Mouse (Mus musculus): ENCODE data around the gene Six1. TPM values are rescaled to one million over a fixed set of nuclear protein-coding genes. Genes with fewer than 3 reads are reported as not detected.
A peak's percentile ranks its signal among the peaks of the same experiment; 100 is the strongest.
"Not testable (repeated sequence)": the region's sequence is repeated elsewhere in the genome, so short reads cannot be mapped to it uniquely, and the experiment has no call there.

Gene Six1
- polyA plus RNA-seq (2012; rRNA removed) = 0.51 and 0.58 TPM in 2 replicates

- Histone ChIP-seq H3K27ac (ENCODE audit: control insufficient read depth, insufficient read depth, low read depth, low read length) (no peak within 1 kb of the TSS), H3K4me1 (ENCODE audit: control insufficient read depth, insufficient read depth, low read length) (peaks cover 2% of the 10 kb centered on the region), H3K27me3 (ENCODE audit: control insufficient read depth, insufficient read depth, low read length) (peaks cover 2% of the 10 kb centered on the region), H3K36me3 (ENCODE audit: control insufficient read depth, insufficient read depth, low read length) (no peaks in the 10 kb centered on the region), H3K4me3 (ENCODE audit: control insufficient read depth, low read depth, low read length) (peak within 1 kb of the TSS; percentile 61)
- TF ChIP-seq POLR2A (IDR thresholded peaks at IDR 0.05; ENCODE audit: control insufficient read depth, low read depth, low read length) = no peak
- TF ChIP-seq CTCF (IDR thresholded peaks at IDR 0.05; ENCODE audit: control insufficient read depth, insufficient read depth, insufficient replicate concordance, low read depth, low read length) = no peak
These were observed at the start of gene Six1 for GRCm38 (mm10) chr12:73053668-73054241. Gene Six1, minus strand, starts transcription at chr12:73053887.

GRCm38 (mm10) chr12:73098593-73098992 is 44.9 kb upstream of the Six1 start:
- Histone ChIP-seq H3K36me3 (ENCODE audit: control insufficient read depth, insufficient read depth, low read length) (no peaks in the 10 kb centered on the region), H3K4me1 (ENCODE audit: control insufficient read depth, insufficient read depth, low read length) (peaks cover 2% of the 10 kb centered on the region), H3K4me3 (ENCODE audit: control insufficient read depth, low read depth, low read length) (no peak overlapping the region), H3K27ac (ENCODE audit: control insufficient read depth, insufficient read depth, low read depth, low read length) (no peak overlapping the region), H3K27me3 (ENCODE audit: control insufficient read depth, insufficient read depth, low read length) (no peaks in the 10 kb centered on the region)
- no peak for TF ChIP-seq POLR2A (IDR thresholded peaks at IDR 0.05; ENCODE audit: control insufficient read depth, low read depth, low read length)
- TF ChIP-seq CTCF (IDR thresholded peaks at IDR 0.05; ENCODE audit: control insufficient read depth, insufficient read depth, insufficient replicate concordance, low read depth, low read length) = no peak

GRCm38 (mm10) chr12:73096177-73096576 is 42.5 kb upstream of the Six1 start:
- H3K4me1 ChIP-seq (ENCODE audit: control insufficient read depth, insufficient read depth, low read length); H3K4me3 ChIP-seq (ENCODE audit: control insufficient read depth, low read depth, low read length); H3K27ac ChIP-seq (ENCODE audit: control insufficient read depth, insufficient read depth, low read depth, low read length); H3K27me3 ChIP-seq (ENCODE audit: control insufficient read depth, insufficient read depth, low read length); H3K36me3 ChIP-seq (ENCODE audit: control insufficient read depth, insufficient read depth, low read length): not testable (repeated sequence)

GRCm38 (mm10) chr12:73094605-73095004 is 40.9 kb upstream of the Six1 start:
- Histone ChIP-seq H3K27ac (ENCODE audit: control insufficient read depth, insufficient read depth, low read depth, low read length) (no peak overlapping the region), H3K27me3 (ENCODE audit: control insufficient read depth, insufficient read depth, low read length) (no peaks in the 10 kb centered on the region)

GRCm38 (mm10) chr12:73094189-73094588 is 40.5 kb upstream of the Six1 start:
- H3K27ac ChIP-seq (ENCODE audit: control insufficient read depth, insufficient read depth, low read depth, low read length) = no peak overlapping the region
- TF ChIP-seq POLR2A (IDR thresholded peaks at IDR 0.05; ENCODE audit: control insufficient read depth, low read depth, low read length) (no peak), CTCF (IDR thresholded peaks at IDR 0.05; ENCODE audit: control insufficient read depth, insufficient read depth, insufficient replicate concordance, low read depth, low read length) (no peak)
- no peaks in the 10 kb centered on the region for H3K4me1 ChIP-seq (ENCODE audit: control insufficient read depth, insufficient read depth, low read length)
- no peak overlapping the region for H3K4me3 ChIP-seq (ENCODE audit: control insufficient read depth, low read depth, low read length)
- no peaks in the 10 kb centered on the region for H3K36me3 ChIP-seq (ENCODE audit: control insufficient read depth, insufficient read depth, low read length)
- no peaks in the 10 kb centered on the region for H3K27me3 ChIP-seq (ENCODE audit: control insufficient read depth, insufficient read depth, low read length)

More at GRCm38 (mm10) chr12:73094605-73095004, 40.9 kb upstream of the Six1 start:
- TF ChIP-seq POLR2A (IDR thresholded peaks at IDR 0.05; ENCODE audit: control insufficient read depth, low read depth, low read length) (no peak), CTCF (IDR thresholded peaks at IDR 0.05; ENCODE audit: control insufficient read depth, insufficient read depth, insufficient replicate concordance, low read depth, low read length) (no peak)
- Histone ChIP-seq H3K4me1 (ENCODE audit: control insufficient read depth, insufficient read depth, low read length) (no peaks in the 10 kb centered on the region), H3K4me3 (ENCODE audit: control insufficient read depth, low read depth, low read length) (no peak overlapping the region), H3K36me3 (ENCODE audit: control insufficient read depth, insufficient read depth, low read length) (no peaks in the 10 kb centered on the region)

- H3K27me3 ChIP-seq (ENCODE audit: control insufficient read depth, insufficient read depth, low read length) = no peaks in the 10 kb centered on the region
- TF ChIP-seq POLR2A (IDR thresholded peaks at IDR 0.05; ENCODE audit: control insufficient read depth, low read depth, low read length) (no peak), CTCF (IDR thresholded peaks at IDR 0.05; ENCODE audit: control insufficient read depth, insufficient read depth, insufficient replicate concordance, low read depth, low read length) (no peak)
- no peak overlapping the region for H3K27ac ChIP-seq (ENCODE audit: control insufficient read depth, insufficient read depth, low read depth, low read length)
- no peak overlapping the region for H3K4me3 ChIP-seq (ENCODE audit: control insufficient read depth, low read depth, low read length)
- H3K4me1 ChIP-seq (ENCODE audit: control insufficient read depth, insufficient read depth, low read length) = no peaks in the 10 kb centered on the region
- H3K36me3 ChIP-seq (ENCODE audit: control insufficient read depth, insufficient read depth, low read length) = no peaks in the 10 kb centered on the region
These were observed 37.1 kb upstream of the Six1 start for GRCm38 (mm10) chr12:73090672-73091335.

GRCm38 (mm10) chr12:73088911-73089310 is 35.2 kb upstream of the Six1 start:
- H3K27ac ChIP-seq (ENCODE audit: control insufficient read depth, insufficient read depth, low read depth, low read length) = no peak overlapping the region
- H3K27me3 ChIP-seq (ENCODE audit: control insufficient read depth, insufficient read depth, low read length) = no peaks in the 10 kb centered on the region
- H3K4me3 ChIP-seq (ENCODE audit: control insufficient read depth, low read depth, low read length) = no peak overlapping the region
- no peaks in the 10 kb centered on the region for H3K36me3 ChIP-seq (ENCODE audit: control insufficient read depth, insufficient read depth, low read length)
- TF ChIP-seq POLR2A (IDR thresholded peaks at IDR 0.05; ENCODE audit: control insufficient read depth, low read depth, low read length) (no peak), CTCF (IDR thresholded peaks at IDR 0.05; ENCODE audit: control insufficient read depth, insufficient read depth, insufficient replicate concordance, low read depth, low read length) (no peak)
- H3K4me1 ChIP-seq (ENCODE audit: control insufficient read depth, insufficient read depth, low read length) = no peaks in the 10 kb centered on the region

All from testis, adult 2 months (tissue).